Mouse (Mus musculus) kidney, adult 2 months (tissue): ENCODE measurements around the gene Calm1.

Source experiments
- CTCF ChIP-seq: fragments of 200-500 bp; conservative IDR thresholded peaks from 2 replicates; pipeline ENCODE4 v1.5.1; 2011; ENCODE audit warnings: low read depth, mild to moderate bottlenecking, control low read depth, low read length, moderate library complexity, mixed read lengths; ENCODE audit not compliant: insufficient read depth, insufficient read length
- POLR2A ChIP-seq: fragments of 200-500 bp; IDR thresholded peaks from one replicate; pipeline ENCODE4 v1.6.1; 2011; ENCODE audit warnings: low read depth, low read length, control low read depth

GRCm38 (mm10) chr12:100185897-100186296 is 13.3 kb upstream of the Calm1 start:
- TF ChIP-seq POLR2A (no peak), CTCF (no peak)
